Mouse (Mus musculus) kidney, embryonic 14.5 days (tissue): ENCODE data around the gene Rad50. TPM values are rescaled to one million over a fixed set of nuclear protein-coding genes. Genes with fewer than 3 reads are reported as not detected.

Experiments used
- ATAC-seq: fragments of 200-750 bp; cut with Nextera tagmentation; 2 replicates; pipeline ENCODE4 v1.8.0; 2017; ENCODE audit warnings: moderate number of reproducible peaks, mild to moderate bottlenecking, moderate TSS enrichment, moderate library complexity; ENCODE audit not compliant: low FRiP score, low TSS enrichment
- H3K27ac ChIP-seq: fragments of 300-500 bp; sonication (generic); 2 replicates; pipeline ENCODE4 v1.5.1; 2014; ENCODE audit warnings: low read depth, mild to moderate bottlenecking, low read length, moderate library complexity, mixed read lengths
- H3K27me3 ChIP-seq: fragments of 300-500 bp; sonication (generic); 2 replicates; pipeline ENCODE4 v1.6.1; 2014; ENCODE audit warnings: mild to moderate bottlenecking, low read length; ENCODE audit not compliant: control insufficient read depth, insufficient read depth
- H3K36me3 ChIP-seq: fragments of 300-500 bp; sonication (generic); 2 replicates; pipeline ENCODE4 v1.6.1; 2014; ENCODE audit warnings: low read length, mixed read lengths; ENCODE audit not compliant: control insufficient read depth, insufficient read depth
- H3K4me1 ChIP-seq: fragments of 300-500 bp; sonication (generic); 2 replicates; pipeline ENCODE4 v1.6.1; 2014; ENCODE audit warnings: low read length, mixed read lengths; ENCODE audit not compliant: control insufficient read depth, insufficient read depth
- H3K4me2 ChIP-seq: fragments of 300-500 bp; sonication (generic); replicated peaks from 2 replicates; pipeline ENCODE4 v1.6.1; 2014; ENCODE audit warnings: low read depth, mild to moderate bottlenecking, low read length
- H3K4me3 ChIP-seq: fragments of 300-500 bp; sonication (generic); 2 replicates; pipeline ENCODE4 v1.5.1; 2014; ENCODE audit warnings: mild to moderate bottlenecking, low read length
- H3K9ac ChIP-seq: fragments of 300-500 bp; sonication (generic); 2 replicates; pipeline ENCODE4 v1.6.1; 2014; ENCODE audit warnings: low read depth, mild to moderate bottlenecking, low read length, moderate library complexity
- H3K9me3 ChIP-seq: fragments of 300-500 bp; sonication (generic); 2 replicates; pipeline ENCODE4 v1.6.1; 2016; ENCODE audit warnings: low read length; ENCODE audit not compliant: control insufficient read depth
- WGBS: fragments of 180-500 bp; shearing (Covaris S2); extraction: QIAGEN DNeasy Blood & Tissue Kit; methylation state at CpG from one replicate; pipeline ENCODE4 v1.1.7; 2014; 5-methylcytosine and 5-hydroxymethylcytosine counted together
- polyA plus RNA-seq: library from polyadenylated mRNA; unstranded; fragments of >200 nt; fragmentation: Nextera tagmentation; extraction: Ambion mirVana; gene quantifications from 2 replicates; pipeline ENCODE4 v1.2.1, GENCODE M21; 2014

Rad50 gene
- polyA plus RNA-seq, 1 experiment from 2014 or later, result 26.4 TPM

DNA sequence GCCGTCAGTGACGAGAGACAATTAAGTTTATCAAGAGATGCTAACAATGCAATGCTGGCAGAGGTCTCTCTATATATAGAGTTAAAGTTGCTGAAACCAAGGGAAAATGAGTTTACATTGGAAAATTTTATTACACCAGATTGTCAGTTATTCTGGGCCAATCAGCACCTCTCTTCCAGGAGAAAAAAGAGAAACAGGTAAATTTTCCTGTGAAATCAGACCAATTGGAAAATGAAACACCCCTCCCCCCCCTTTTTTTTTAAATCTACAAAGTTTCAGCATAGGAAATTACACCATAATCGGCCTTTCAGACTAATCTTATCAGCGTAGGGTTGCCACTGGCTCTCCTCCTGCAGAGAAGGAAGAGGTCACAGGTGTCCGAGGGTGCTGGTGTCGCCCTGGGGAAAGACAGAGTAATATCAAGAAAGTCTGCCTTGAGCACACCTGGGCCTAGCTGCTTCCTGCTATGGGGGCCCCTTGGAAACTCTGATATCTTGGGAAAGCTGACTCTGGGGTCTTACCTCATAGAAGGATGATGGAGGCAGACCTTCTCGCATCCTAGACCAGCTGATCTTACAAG is 88.4 kb downstream of the Rad50 start, which contains the start of gene Il4:
Gene Il4, minus strand, starts transcription at position 51 of the 580 bp plus-strand sequence.
- Histone ChIP-seq H3K4me1 (no peaks in the 10 kb centered on the region), H3K36me3 (no peaks in the 10 kb centered on the region), H3K9me3 (no peaks in the 10 kb centered on the region), H3K9ac (no peak within 1 kb of the TSS), H3K27me3 (no peaks in the 10 kb centered on the region), H3K27ac (no peak within 1 kb of the TSS), H3K4me2 (no peak within 1 kb of the TSS), H3K4me3 (no peak within 1 kb of the TSS)
- WGBS, result 88% methylated on average over 7 of the region's 7 CpGs
- no peak for ATAC-seq

DNA sequence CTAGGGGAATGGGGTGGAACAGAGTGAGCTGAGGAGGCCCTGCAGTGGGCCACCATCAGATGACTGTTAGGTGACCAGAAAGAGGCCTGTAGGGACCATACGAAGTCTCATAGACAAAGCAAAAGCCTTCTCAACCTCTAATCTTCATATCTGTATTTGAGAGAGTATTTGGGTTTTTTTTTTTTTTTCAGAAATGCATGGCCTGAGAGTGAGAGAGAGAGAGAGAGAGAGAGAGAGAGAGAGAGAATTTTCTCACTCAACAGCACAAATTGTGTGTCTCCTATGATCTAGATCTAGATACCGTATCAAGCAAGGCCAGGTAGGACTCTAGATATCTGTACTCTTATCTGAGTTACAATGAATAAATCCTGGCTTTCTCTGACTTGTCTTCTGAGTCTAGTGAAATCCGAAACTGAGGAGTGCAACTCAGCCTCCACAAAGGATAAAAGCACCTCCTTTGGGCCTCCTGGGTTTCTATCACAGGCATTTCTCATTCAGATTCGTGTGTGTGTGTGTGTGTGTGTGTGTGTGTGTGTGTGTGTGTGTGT is 89.5 kb downstream of the Rad50 start:
- Histone ChIP-seq H3K27me3 (no peaks in the 10 kb centered on the region), H3K4me3 (no peak overlapping the region), H3K4me2 (no peak overlapping the region), H3K27ac (no peak overlapping the region), H3K36me3 (no peaks in the 10 kb centered on the region), H3K9me3 (no peaks in the 10 kb centered on the region), H3K9ac (no peak overlapping the region), H3K4me1 (no peaks in the 10 kb centered on the region)
- ATAC-seq, result no peak
- WGBS, result 57% methylated on average over 4 of the region's 4 CpGs

DNA sequence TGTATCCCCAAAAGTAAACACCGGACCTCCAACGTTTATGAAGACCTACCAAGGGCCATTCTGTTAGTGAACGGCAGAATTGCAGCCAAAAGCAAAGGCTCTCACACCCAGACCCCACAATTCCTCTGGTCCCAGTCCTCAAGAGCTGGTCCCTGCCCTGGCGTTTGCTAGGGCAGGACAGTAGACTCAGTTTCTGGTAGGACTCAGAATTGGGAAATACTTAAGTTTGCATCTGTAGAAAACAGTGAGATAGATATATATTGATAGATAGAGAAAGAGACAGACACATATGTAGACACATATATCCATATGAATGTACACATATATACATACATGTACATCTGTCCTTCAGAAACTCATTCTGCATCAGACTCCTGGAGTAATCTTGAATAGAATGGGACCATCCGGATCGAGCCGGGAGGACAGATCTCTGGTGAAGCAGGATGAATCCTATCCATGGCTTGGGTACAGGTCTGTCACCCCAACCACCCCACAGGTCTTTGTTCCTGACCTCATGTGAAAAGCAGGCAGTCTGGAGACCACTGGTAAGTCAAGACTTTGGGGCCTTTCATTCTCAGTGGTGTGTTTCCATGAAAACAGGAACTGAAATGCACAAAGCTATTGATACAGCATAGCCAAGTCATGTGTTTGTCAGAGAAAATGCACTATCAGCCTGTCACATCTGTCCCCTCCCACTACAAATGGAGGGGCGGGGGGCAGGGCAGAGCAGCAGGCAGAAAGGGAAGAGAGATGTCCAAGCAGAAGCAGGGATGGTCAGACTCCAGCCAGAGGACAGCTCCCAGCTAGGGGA is 90.2 kb downstream of the Rad50 start:
- Histone ChIP-seq H3K27me3 (no peaks in the 10 kb centered on the region), H3K9ac (no peak overlapping the region), H3K9me3 (no peaks in the 10 kb centered on the region), H3K36me3 (no peaks in the 10 kb centered on the region), H3K4me3 (no peak overlapping the region), H3K27ac (no peak overlapping the region), H3K4me2 (no peak overlapping the region), H3K4me1 (no peaks in the 10 kb centered on the region)
- WGBS, result 83% methylated on average over 8 of the region's 8 CpGs
- ATAC-seq, result no peak

DNA sequence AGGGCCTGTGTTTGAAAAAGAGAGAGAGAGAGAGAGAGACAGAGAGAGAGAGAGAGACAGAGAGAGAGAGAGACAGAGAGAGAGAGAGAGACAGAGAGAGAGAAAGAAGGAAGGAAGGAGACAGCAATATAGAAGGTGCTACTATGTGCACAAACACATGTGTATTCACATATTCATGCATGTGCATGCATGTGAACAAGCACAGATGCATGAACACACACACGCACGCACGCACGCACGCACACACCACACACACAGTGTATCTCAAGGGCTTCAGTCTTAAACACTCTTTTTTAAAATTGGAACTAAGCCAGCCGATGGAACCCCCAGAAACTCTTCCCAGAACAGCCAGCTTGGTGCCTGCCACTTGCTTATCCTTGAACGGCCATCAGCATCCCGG is 91.5 kb downstream of the Rad50 start:
- 89% methylated on average over 8 of the region's 8 CpGs for WGBS
- ATAC-seq, result no peak
- H3K9me3 ChIP-seq, result no peaks in the 10 kb centered on the region

DNA sequence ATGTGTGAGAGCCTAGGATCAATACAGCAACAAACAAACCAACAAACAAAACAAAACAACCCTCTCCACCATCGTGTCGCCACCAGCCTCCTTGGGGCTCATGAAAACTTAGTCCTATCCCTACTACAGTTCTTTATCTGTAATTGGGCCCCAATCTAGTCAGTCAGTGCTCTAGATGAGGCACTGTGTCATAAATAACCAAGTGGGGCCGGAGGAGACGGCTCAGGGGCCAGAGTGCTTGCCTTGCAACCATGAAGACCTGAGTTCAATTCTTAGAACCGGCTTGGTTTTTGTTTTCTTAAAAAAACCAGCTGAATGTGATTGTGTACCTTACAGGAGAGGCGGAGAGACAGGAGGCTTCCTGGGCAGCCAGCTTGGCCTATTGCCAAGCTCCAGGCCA is 91.9 kb downstream of the Rad50 start:
- no peak overlapping the region for H3K9ac ChIP-seq
- no peak for ATAC-seq
- H3K36me3 ChIP-seq, result no peaks in the 10 kb centered on the region
- no peak overlapping the region for H3K4me3 ChIP-seq
- no peaks in the 10 kb centered on the region for H3K9me3 ChIP-seq
- 61% methylated on average over 6 of the region's 6 CpGs for WGBS
- no peaks in the 10 kb centered on the region for H3K27me3 ChIP-seq
- H3K4me2 ChIP-seq, result no peak overlapping the region
- no peak overlapping the region for H3K27ac ChIP-seq
- H3K4me1 ChIP-seq, result no peaks in the 10 kb centered on the region

More for the DNA sequence above, 91.5 kb downstream of the Rad50 start:
- no peaks in the 10 kb centered on the region for H3K36me3 ChIP-seq
- no peaks in the 10 kb centered on the region for H3K27me3 ChIP-seq
- no peak overlapping the region for H3K9ac ChIP-seq
- H3K4me1 ChIP-seq, result no peaks in the 10 kb centered on the region
- H3K4me3 ChIP-seq, result no peak overlapping the region
- H3K27ac ChIP-seq, result no peak overlapping the region
- H3K4me2 ChIP-seq, result no peak overlapping the region

DNA sequence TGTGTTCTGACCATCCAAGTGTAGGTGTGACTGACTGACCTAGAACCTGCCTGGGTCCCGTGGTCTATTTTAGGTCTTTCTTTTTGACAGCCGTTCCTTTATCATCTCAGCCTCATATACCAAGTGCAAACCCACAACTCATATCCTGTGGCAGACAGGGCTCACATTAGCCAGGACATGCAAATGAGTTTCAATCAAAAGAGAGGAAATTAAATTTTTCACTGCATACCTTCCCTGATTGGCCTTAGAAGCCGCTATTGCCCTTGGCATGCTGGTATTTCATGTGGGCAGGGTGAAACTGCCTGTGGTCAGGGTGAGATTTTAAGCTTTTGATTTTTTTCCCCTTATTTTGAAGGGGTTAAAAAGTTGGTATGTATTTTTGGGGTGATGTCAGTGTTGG is 97.4 kb downstream of the Rad50 start:
- Histone ChIP-seq H3K4me3 (no peak overlapping the region), H3K36me3 (no peaks in the 10 kb centered on the region), H3K4me1 (0 out of 2 replicates have a peak, but pooled peaks cover 3% of the 10 kb centered on the region), H3K27ac (no peak overlapping the region), H3K9me3 (no peaks in the 10 kb centered on the region), H3K27me3 (no peaks in the 10 kb centered on the region), H3K9ac (no peak overlapping the region), H3K4me2 (no peak overlapping the region)
- ATAC-seq, result no peak
- WGBS, result 73% methylated on average over 3 of the region's 3 CpGs

DNA sequence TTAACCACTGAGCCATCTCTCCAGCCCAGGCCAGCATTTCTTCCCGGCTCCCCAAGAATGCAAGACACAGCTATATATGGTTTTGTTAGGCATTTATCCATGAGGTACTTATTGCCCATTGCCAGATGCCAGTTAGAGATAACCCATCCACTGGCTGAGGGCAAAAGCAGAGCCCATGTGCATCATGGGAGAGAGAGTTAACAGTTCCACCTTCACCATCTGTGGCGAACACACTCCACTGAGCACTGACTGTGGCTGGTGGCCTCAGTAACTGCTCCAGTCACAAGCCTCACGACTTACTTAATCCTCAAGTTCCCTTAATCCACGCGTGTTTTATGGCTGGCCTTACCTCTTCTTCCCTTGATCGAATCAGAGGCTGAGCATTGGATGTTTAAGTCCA is 97.9 kb downstream of the Rad50 start:
- WGBS, result 72% methylated on average over 6 of the region's 6 CpGs
- H3K9ac ChIP-seq, result no peak overlapping the region
- H3K4me1 ChIP-seq, result 0 out of 2 replicates have a peak, but pooled peaks cover 3% of the 10 kb centered on the region
- H3K27ac ChIP-seq, result no peak overlapping the region
- H3K36me3 ChIP-seq, result no peaks in the 10 kb centered on the region
- no peaks in the 10 kb centered on the region for H3K9me3 ChIP-seq
- ATAC-seq, result no peak
- H3K27me3 ChIP-seq, result no peaks in the 10 kb centered on the region
- no peak overlapping the region for H3K4me2 ChIP-seq
- no peak overlapping the region for H3K4me3 ChIP-seq

DNA sequence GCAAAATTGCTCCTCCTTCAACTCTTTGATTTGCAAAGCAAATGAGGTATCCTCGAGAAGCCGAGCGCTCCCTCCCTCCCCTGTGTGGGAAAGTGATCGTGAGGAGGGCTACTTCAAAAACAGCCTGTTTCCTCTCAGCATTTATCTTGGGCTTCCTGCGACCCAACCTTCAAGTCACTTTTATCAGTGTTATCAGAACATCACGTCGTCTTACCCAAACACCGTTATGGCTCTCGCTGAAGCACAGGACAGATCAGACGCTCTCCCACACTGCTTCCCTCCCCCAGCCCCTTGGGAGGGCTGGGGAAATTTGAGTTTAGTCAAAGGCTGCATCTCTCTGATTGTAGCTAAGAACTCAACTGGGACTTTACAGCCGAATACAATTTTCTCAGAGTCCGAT is 101.5 kb downstream of the Rad50 start:
- Histone ChIP-seq H3K9me3 (no peaks in the 10 kb centered on the region), H3K36me3 (peaks cover 9% of the 10 kb centered on the region; the same call in 1 of the 2 replicates), H3K4me3 (no peak overlapping the region), H3K9ac (no peak overlapping the region), H3K27me3 (no peaks in the 10 kb centered on the region), H3K4me2 (0 out of 2 replicates have a peak overlapping the region, but pooled peaks have one; percentile 1), H3K4me1 (0 out of 2 replicates have a peak, but pooled peaks cover 3% of the 10 kb centered on the region), H3K27ac (no peak overlapping the region)
- 6% methylated on average over 12 of the region's 12 CpGs for WGBS
- ATAC-seq, result no peak

DNA sequence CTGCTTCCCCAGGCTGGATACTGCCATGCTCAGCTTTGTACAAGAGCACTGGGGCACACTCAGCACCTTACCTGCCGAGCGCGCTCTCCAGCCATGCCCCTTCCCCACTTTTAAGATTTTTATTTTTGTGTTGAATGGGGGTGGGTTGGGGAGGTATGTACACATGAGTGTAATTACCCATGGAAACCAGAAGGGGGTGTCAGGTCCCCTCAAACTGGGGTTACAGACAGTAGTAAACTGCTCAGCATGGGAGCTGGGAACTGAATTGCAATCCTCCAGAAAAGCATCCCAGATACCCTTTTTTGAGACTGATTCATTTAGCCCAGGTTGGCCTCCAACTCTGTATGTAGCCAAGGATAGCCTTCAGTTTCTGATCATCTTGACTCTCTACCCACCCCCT is 102.1 kb downstream of the Rad50 start:
- Histone ChIP-seq H3K36me3 (peaks cover 10% of the 10 kb centered on the region; the same call in 1 of the 2 replicates), H3K4me3 (no peak overlapping the region), H3K9ac (no peak overlapping the region), H3K9me3 (no peaks in the 10 kb centered on the region), H3K27me3 (no peaks in the 10 kb centered on the region), H3K4me2 (no peak overlapping the region), H3K4me1 (0 out of 2 replicates have a peak, but pooled peaks cover 3% of the 10 kb centered on the region), H3K27ac (no peak overlapping the region)
- WGBS, result 91% methylated on average over 3 of the region's 3 CpGs
- ATAC-seq, result no peak
